Mouse (Mus musculus) spleen, postnatal 14 days (tissue): ENCODE results near the gene Fnbp4.

Experiments used
- DNase-seq, 2 experiments: peaks; one replicate each; pipeline ENCODE4 v3.0.0; 2021 to 2022; ENCODE audit warnings: low spot score in 2 of 2

Fnbp4 gene

GRCm38 (mm10) chr2:90745053-90745678 is at the start of gene Fnbp4:
TSS of gene Fnbp4 (plus strand) at chr2:90745370.
- peak; percentile 93 to 95 for DNase-seq

GRCm38 (mm10) chr2:90700943-90701342 is 44.2 kb upstream of the Fnbp4 start:
- no peak for DNase-seq

- DNase-seq: no peak
These were observed 36.6 kb upstream of the Fnbp4 start for GRCm38 (mm10) chr2:90708548-90708947.

GRCm38 (mm10) chr2:90715555-90716092 is 29.5 kb upstream of the Fnbp4 start:
- no peak for DNase-seq

DNA sequence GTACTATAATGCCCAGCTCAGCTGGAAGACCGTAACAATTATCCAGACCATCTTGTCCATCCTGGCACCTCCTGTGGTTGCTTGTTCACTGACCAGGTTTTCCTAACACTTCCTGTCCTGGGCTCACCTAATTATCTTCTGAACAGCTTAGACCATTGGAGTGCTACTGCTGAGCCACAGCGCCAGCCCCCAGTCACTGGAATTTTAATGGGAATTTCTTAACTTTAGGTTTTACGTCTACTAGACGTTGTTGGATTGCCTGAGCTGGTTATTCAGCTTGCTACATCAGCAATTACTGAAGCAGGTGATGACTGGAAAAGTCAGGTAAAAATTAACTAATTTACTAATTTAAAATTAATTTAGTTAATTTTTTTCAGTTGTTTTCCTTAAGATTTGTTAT is 27.8 kb upstream of the Fnbp4 start:
- DNase-seq: no peak

GRCm38 (mm10) chr2:90717948-90718347 is 27.2 kb upstream of the Fnbp4 start:
- no peak for DNase-seq

DNA sequence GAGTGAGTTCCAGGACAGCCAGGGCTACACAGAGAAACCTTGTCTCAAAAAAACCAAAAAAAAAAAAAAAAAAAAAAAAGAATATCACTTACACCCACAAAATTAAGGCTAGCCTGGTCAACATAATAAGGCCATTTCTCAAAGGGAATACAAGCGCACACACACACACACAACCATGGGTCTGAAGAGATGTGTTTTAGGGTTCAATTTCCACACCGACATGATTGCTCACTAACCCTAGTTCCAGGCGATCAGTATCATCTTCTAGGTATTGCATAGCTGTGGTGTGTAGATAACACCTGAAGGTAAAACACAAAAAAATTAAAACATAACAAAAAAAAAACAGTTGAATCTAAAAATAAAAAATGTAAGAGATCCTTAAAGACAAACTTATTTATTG is 18.4 kb upstream of the Fnbp4 start:
- no peak for DNase-seq

DNA sequence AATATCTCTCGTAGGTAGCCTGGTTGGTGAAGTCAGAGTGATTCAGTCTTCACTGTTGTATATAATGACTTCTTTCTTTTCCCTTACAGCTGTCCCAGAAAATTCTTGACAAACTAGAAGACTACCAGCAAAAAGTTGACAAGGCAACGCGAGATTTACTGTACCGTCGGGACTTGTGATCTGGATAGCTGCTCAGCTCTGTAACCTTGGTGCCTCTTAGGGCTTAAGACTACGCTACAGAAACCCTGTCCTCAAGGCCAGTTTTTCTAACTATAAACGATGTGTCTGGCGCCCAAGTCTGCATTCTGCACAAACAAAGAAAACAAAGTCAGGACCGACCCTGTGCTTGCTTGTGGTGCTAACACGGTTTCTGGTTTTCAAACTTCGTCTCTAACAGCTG is 9.8 kb upstream of the Fnbp4 start:
- no peak for DNase-seq

DNA sequence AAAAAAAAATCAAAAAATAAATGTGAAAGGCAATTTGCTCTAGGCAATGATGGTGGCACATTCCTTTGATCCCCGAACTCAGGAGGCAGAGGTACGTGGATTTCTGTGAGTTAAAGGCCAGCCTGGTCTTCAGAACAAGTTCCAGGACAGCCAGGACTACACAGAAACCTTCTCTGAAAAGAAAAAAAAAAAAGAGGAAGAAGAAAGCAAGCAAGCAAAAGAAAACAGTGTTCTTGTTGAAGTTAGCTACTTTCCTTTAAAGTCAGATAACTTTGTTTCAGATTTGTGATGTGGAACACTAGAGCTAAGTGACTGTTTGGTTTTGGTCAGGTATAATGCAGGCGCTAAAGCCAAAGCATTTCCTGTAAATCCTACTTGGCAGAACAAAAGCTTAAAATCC is 6.4 kb upstream of the Fnbp4 start:
- no peak for DNase-seq

GRCm38 (mm10) chr2:90739327-90739726 is 5.8 kb upstream of the Fnbp4 start:
- DNase-seq: no peak

- DNase-seq: no peak
These were observed 5.2 kb upstream of the Fnbp4 start for GRCm38 (mm10) chr2:90739921-90740320.

DNA sequence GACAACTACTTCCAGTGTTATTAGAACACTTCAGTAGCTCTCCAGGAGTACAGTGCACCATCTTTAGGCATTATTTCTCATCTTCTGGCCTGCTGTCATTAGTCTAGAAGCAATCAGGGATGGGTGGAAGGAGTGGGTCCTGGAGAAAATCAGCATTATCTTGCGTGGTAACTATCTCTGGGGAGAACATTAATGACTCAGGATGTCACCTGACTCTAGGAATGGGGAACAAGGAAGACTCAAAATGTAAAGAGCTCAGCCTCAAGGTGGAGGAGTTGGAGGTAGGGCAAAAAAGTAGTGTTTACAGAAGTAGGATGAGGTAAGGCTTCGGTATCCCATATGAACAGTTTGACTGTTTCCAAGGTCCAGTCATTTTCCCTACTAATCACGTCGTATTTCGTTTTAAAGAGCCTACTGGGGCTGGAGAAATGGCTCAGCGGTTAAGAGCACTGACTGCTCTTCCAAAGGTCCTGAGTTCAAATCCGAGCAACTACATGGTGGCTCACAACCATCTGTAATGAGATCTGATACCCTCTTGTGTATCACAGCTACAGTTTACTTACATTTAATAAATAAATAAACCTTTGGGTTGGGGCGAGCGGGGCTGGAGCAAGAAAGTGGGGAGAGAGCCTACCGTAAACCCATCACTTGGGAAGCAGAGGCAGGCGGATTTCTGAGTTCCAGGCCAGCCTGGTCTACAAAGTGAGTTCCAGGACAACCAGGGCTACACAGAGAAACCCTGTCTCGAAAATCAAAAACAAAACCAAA is 701 bp upstream of the Fnbp4 start:
- DNase-seq: no peak

- peak in 1 of 2 experiments; percentile 49 for DNase-seq
These were observed 769 bp downstream of the Fnbp4 start for GRCm38 (mm10) chr2:90745740-90746537.

DNA sequence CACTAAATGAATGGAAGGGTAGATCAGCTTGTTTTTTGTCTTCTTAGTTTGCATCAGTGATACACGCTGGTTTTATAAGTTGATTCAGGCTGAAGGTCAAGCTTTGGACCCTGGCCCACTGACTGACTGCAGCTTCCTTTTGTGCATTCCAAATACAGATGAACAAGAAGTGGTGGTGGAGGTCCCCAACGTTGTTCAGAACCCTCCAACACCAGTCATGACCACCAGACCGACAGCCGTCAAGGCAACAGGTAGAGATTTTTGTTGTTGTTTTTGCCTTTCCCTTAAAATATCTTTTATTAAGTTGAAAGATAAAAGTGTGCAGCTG is 1.3 kb downstream of the Fnbp4 start:
- no peak for DNase-seq

DNA sequence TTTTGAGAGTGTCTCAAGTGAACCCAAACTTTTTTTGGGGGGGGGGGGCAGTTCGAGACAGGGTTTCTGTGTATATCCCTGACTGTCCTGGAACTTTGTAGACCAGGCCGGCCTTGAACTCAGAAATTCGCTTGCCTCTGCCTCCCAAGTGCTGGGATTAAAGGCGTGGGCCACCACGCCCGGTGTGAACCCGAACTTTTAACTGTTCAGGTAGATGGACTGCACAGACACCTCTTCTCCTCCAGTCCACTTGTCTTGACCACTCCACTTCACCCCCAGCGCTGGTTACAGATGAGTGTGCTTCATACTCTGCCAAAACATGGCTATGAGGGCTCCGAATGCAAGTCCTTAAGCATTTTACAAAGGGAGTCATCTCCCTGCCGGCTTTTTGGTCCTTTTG is 2.0 kb downstream of the Fnbp4 start:
- no peak for DNase-seq

- no peak for DNase-seq
These were observed 4.7 kb downstream of the Fnbp4 start for GRCm38 (mm10) chr2:90749676-90750459.

- no peak for DNase-seq
These were observed 8.4 kb downstream of the Fnbp4 start for GRCm38 (mm10) chr2:90753565-90753964.

DNA sequence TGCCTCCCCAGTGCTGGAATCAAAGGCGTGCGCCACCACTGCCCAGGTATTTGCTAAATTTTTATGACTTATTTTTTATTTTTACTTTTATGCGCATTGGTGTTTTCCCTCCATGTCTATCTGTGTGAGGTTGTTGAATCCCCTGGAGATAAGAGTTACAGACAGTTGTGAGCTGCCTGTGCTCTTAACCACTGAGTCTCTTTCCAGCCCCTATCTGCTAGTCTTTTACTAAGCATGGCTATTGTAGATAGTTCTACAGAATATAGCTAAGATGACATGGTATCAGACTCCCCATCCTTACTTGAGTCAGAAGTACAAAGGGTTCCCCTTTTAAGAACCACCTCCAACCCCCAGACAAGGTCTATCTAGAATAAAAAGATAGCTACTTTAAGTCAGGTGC is 9.0 kb downstream of the Fnbp4 start:
- DNase-seq: no peak

DNA sequence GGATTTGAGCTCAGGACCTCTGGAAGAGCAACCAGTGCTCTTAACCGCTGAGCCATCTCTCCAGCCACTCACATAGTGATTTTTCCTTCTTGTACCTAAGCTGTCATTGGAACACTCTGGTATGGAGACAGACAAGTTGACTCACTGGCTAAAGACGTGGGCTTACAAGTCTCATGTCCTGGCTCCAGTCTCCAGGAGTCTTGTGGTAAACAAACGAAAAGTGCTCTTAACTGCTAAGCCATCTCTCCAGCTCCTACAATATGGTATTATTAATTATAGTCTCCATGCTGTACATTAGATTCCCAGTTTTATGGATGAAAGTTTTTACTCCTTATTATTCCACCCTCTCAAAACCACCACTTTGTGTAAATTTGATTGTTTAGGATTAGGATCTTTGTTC is 20.0 kb downstream of the Fnbp4 start:
- DNase-seq: no peak

DNA sequence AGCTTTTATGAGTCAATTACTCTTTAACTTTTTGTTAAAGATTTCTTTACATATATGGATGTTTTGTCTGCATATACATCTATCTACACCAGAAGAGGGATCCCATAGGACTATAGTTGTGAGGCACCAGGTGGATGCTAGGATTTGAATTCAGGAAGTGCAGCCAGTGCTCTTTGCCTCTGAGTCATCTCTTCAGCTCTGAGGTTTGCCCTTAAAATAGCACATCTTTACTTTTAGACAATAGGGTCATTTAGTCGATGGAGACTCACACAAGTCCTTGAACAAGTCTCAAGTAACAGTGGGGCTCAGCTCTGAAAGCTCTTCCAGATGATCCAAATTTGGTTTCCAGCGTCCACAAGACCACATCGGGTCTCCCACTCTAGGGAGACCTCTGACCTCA is 36.2 kb downstream of the Fnbp4 start:
- no peak for DNase-seq

DNA sequence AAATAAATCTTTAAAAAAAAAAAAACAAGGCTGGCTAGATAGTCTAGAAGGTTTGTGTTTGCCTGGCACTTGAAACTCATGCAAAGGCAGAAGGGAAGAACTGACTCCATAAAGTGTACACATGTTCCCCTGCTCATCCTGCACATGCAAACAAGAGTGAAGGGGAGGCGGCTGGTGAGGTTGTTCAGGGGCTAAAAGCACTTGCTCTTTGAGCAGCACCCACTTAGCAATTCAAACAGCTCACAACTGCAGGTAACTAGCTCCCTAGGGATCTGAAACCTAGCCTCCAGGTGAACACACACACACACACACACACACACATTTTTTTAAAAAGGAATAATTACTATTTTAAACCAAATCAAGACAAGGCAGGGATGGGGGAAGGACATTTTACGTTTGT is 36.8 kb downstream of the Fnbp4 start:
- no peak for DNase-seq

GRCm38 (mm10) chr2:90782458-90782857 is 37.3 kb downstream of the Fnbp4 start, which contains the start of gene Agbl2:
TSS of gene Agbl2 (plus strand) at chr2:90782727.
- DNase-seq: no peak
